Mouse (Mus musculus): ENCODE measurements around the gene Olfr937. TPM values are rescaled to one million over a fixed set of nuclear protein-coding genes. Genes with fewer than 3 reads are reported as not detected.

The Olfr937 gene
- polyA plus RNA-seq (2015; fragmentation: Illumina TruSeq; extraction: RNeasy Lipid Tissue Mini Kit (QIAGEN cat#74804); ENCODE audit: insufficient read depth, low replicate concordance) = not detected

DNA sequence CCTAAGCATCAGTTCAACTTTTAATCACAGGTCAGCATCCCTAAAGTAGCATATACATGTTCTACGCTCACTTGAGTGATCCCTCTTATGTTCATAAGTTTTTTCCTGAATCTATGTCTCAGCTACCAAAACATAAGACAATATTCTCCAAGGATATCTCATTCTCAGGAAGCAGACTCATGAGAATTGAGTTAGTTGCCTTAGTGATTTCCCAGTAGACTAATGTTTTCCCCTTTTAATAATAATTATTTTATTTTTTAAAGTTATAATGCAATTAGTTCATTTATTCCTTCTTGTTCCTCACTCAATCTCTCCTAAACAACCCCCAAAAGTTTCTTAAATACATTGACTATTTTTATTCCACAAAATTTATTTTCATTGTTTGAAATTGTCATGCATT lies at the start of gene Olfr937:
Gene Olfr937, minus strand, starts transcription at position 101 of the 400 bp plus-strand sequence.

DNA sequence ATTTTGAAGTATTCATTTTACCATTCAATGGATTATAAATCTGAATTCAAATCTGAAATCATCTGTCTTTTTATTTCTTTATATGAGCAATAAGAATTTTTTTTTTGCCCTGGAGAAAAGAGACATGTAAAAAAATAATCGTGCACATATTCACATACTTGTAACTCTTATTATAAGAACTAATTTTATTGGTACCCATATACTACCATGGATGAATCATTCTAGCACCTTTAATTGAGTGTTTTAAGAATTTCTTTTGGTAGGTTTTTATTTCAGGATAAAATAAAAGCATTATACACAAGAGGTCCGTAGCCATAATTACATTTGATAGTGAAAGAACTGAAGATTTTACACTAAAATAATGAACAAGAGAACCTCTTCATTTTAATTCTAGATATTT lies 14.0 kb upstream of the Olfr937 start, which contains the start of gene Olfr938:
Gene Olfr938, minus strand, starts transcription at position 101 of the 400 bp plus-strand sequence.

DNA sequence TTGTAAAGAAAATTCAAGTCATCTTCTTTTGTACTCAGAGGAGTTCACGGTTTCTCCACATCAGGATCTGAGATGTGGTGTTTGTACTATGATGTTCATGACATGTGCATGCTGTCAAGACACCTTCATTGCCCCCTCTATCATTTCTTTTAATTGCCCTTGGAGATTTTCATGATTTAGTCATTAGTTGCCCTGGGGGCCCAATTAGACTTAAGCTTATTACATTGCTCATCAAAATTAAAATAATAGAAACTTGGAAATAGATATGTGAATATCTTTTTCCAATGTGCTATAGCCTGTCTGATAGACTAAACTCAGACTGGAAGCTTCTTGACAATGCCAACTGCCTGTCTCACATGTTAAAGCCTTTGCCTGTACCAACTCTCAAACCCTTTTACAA lies 41.5 kb downstream of the Olfr937 start, which contains the start of gene Olfr146:
Gene Olfr146, minus strand, starts transcription at position 101 of the 400 bp plus-strand sequence.

Other genes with a start within 250 kb of the Olfr937 start
- gene Olfr923, start 238.4 kb downstream of the Olfr937 start, polyA plus RNA-seq (2015; fragmentation: Illumina TruSeq; extraction: RNeasy Lipid Tissue Mini Kit (QIAGEN cat#74804); ENCODE audit: insufficient read depth, low replicate concordance) = not detected
- not detected for gene Olfr924, start 220.5 kb downstream of the Olfr937 start, polyA plus RNA-seq (2015; fragmentation: Illumina TruSeq; extraction: RNeasy Lipid Tissue Mini Kit (QIAGEN cat#74804); ENCODE audit: insufficient read depth, low replicate concordance)
- not detected for gene Olfr26, start 209.9 kb downstream of the Olfr937 start, polyA plus RNA-seq (2015; fragmentation: Illumina TruSeq; extraction: RNeasy Lipid Tissue Mini Kit (QIAGEN cat#74804); ENCODE audit: insufficient read depth, low replicate concordance)
- gene Olfr926, start 187.8 kb downstream of the Olfr937 start, polyA plus RNA-seq (2015; fragmentation: Illumina TruSeq; extraction: RNeasy Lipid Tissue Mini Kit (QIAGEN cat#74804); ENCODE audit: insufficient read depth, low replicate concordance) = not detected
- gene Olfr930, start 135.1 kb downstream of the Olfr937 start, polyA plus RNA-seq (2015; fragmentation: Illumina TruSeq; extraction: RNeasy Lipid Tissue Mini Kit (QIAGEN cat#74804); ENCODE audit: insufficient read depth, low replicate concordance) = not detected
- not detected for gene Olfr933, start 92.6 kb downstream of the Olfr937 start, polyA plus RNA-seq (2015; fragmentation: Illumina TruSeq; extraction: RNeasy Lipid Tissue Mini Kit (QIAGEN cat#74804); ENCODE audit: insufficient read depth, low replicate concordance)
- not detected for gene Olfr934, start 76.6 kb downstream of the Olfr937 start, polyA plus RNA-seq (2015; fragmentation: Illumina TruSeq; extraction: RNeasy Lipid Tissue Mini Kit (QIAGEN cat#74804); ENCODE audit: insufficient read depth, low replicate concordance)
- gene Olfr935, start 65.3 kb downstream of the Olfr937 start, polyA plus RNA-seq (2015; fragmentation: Illumina TruSeq; extraction: RNeasy Lipid Tissue Mini Kit (QIAGEN cat#74804); ENCODE audit: insufficient read depth, low replicate concordance) = not detected
- not detected for gene Olfr146, start 41.6 kb downstream of the Olfr937 start, polyA plus RNA-seq (2015; fragmentation: Illumina TruSeq; extraction: RNeasy Lipid Tissue Mini Kit (QIAGEN cat#74804); ENCODE audit: insufficient read depth, low replicate concordance)
- not detected for gene Olfr938, start 13.9 kb upstream of the Olfr937 start, polyA plus RNA-seq (2015; fragmentation: Illumina TruSeq; extraction: RNeasy Lipid Tissue Mini Kit (QIAGEN cat#74804); ENCODE audit: insufficient read depth, low replicate concordance)
- gene Olfr27, start 63.2 kb upstream of the Olfr937 start, polyA plus RNA-seq (2015; fragmentation: Illumina TruSeq; extraction: RNeasy Lipid Tissue Mini Kit (QIAGEN cat#74804); ENCODE audit: insufficient read depth, low replicate concordance) = not detected
- not detected for gene Olfr943, start 101.4 kb upstream of the Olfr937 start, polyA plus RNA-seq (2015; fragmentation: Illumina TruSeq; extraction: RNeasy Lipid Tissue Mini Kit (QIAGEN cat#74804); ENCODE audit: insufficient read depth, low replicate concordance)
- gene Olfr944, start 137.0 kb upstream of the Olfr937 start, polyA plus RNA-seq (2015; fragmentation: Illumina TruSeq; extraction: RNeasy Lipid Tissue Mini Kit (QIAGEN cat#74804); ENCODE audit: insufficient read depth, low replicate concordance) = not detected
- not detected for gene Olfr1537, start 185.0 kb upstream of the Olfr937 start, polyA plus RNA-seq (2015; fragmentation: Illumina TruSeq; extraction: RNeasy Lipid Tissue Mini Kit (QIAGEN cat#74804); ENCODE audit: insufficient read depth, low replicate concordance)
- gene Olfr945, start 211.9 kb upstream of the Olfr937 start, polyA plus RNA-seq (2015; fragmentation: Illumina TruSeq; extraction: RNeasy Lipid Tissue Mini Kit (QIAGEN cat#74804); ENCODE audit: insufficient read depth, low replicate concordance) = not detected

Measured in spleen, adult 10 weeks (tissue).